Mouse (Mus musculus): ENCODE measurements at regions not wholly inside any gene's neighbourhood (a gene's known extent, or its start where the extent isn't known, plus 50 kb on each side); places are given as distances from the start of the nearest gene placed in this dataset.

GRCm38 (mm10) chr15:39998063-39998462 is 136.1 kb upstream of the 9330182O14Rik start:
- H3K4me3 ChIP-seq (ENCODE audit: low read depth, low read length): no peak overlapping the region
- H3K4me1 ChIP-seq (ENCODE audit: control insufficient read depth, insufficient read depth, low read length): no peaks in the 10 kb centered on the region
- H3K27me3 ChIP-seq (ENCODE audit: control insufficient read depth, insufficient read depth, low read length): no peaks in the 10 kb centered on the region
- 86% methylated on average over 5 of the region's 5 CpGs for WGBS
- no peak overlapping the region for H3K4me2 ChIP-seq (ENCODE audit: low read depth)
- H3K9me3 ChIP-seq (ENCODE audit: control insufficient read depth, low read length): no peaks in the 10 kb centered on the region
- ATAC-seq (ENCODE audit: insufficient read depth, low FRiP score, low TSS enrichment) (no peak), DNase-seq (ENCODE audit: low spot score) (no peak)
- no peak overlapping the region for H3K9ac ChIP-seq (ENCODE audit: low read length)
- no peaks in the 10 kb centered on the region for H3K36me3 ChIP-seq (ENCODE audit: control insufficient read depth, insufficient read depth, low read length)
- H3K27ac ChIP-seq (ENCODE audit: low read depth, low read length): no peak overlapping the region

DNA sequence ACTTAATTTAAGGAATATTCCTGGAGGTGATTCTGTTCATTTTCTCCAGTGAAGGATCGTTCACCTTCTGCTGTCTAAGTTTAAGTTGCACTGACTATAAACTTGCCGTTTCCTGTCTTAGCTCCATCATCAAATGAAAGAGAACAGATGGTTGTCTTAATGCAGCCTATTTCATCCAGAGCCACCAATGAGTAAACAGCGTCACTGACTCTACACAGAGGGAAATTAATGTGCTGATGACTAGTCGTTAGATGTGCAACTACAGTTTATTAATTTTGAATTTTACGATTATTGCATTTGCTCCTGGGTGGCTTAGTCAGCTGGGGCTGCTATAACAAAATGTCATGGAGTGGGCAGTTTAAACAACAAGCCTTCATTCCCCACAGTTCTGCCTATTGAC is 134.1 kb upstream of the 9330182O14Rik start:
- Histone ChIP-seq H3K27me3 (ENCODE audit: control insufficient read depth, insufficient read depth, low read length) (no peaks in the 10 kb centered on the region), H3K27ac (ENCODE audit: low read depth, low read length) (no peak overlapping the region), H3K4me2 (ENCODE audit: low read depth) (no peak overlapping the region), H3K9ac (ENCODE audit: low read length) (no peak overlapping the region), H3K4me3 (ENCODE audit: low read depth, low read length) (no peak overlapping the region), H3K9me3 (ENCODE audit: control insufficient read depth, low read length) (no peaks in the 10 kb centered on the region), H3K36me3 (ENCODE audit: control insufficient read depth, insufficient read depth, low read length) (no peaks in the 10 kb centered on the region), H3K4me1 (ENCODE audit: control insufficient read depth, insufficient read depth, low read length) (no peaks in the 10 kb centered on the region)
- no peak for ATAC-seq (ENCODE audit: insufficient read depth, low FRiP score, low TSS enrichment)
- no peak for DNase-seq (ENCODE audit: low spot score)
- WGBS: 79% methylated on average over 5 of the region's 5 CpGs

- no peaks in the 10 kb centered on the region for H3K9me3 ChIP-seq (ENCODE audit: control insufficient read depth, low read length)
- H3K36me3 ChIP-seq (ENCODE audit: control insufficient read depth, insufficient read depth, low read length): no peaks in the 10 kb centered on the region
- H3K4me2 ChIP-seq (ENCODE audit: low read depth): no peak overlapping the region
- no peak overlapping the region for H3K4me3 ChIP-seq (ENCODE audit: low read depth, low read length)
- no peaks in the 10 kb centered on the region for H3K4me1 ChIP-seq (ENCODE audit: control insufficient read depth, insufficient read depth, low read length)
- ATAC-seq (ENCODE audit: insufficient read depth, low FRiP score, low TSS enrichment): no peak
- no peak for DNase-seq (ENCODE audit: low spot score)
- no peak overlapping the region for H3K27ac ChIP-seq (ENCODE audit: low read depth, low read length)
- no peaks in the 10 kb centered on the region for H3K27me3 ChIP-seq (ENCODE audit: control insufficient read depth, insufficient read depth, low read length)
- no peak overlapping the region for H3K9ac ChIP-seq (ENCODE audit: low read length)
- WGBS: 71% methylated on average over 16 of the region's 16 CpGs
Observed at GRCm38 (mm10) chr15:40005096-40005495, 129.1 kb upstream of the 9330182O14Rik start.

DNA sequence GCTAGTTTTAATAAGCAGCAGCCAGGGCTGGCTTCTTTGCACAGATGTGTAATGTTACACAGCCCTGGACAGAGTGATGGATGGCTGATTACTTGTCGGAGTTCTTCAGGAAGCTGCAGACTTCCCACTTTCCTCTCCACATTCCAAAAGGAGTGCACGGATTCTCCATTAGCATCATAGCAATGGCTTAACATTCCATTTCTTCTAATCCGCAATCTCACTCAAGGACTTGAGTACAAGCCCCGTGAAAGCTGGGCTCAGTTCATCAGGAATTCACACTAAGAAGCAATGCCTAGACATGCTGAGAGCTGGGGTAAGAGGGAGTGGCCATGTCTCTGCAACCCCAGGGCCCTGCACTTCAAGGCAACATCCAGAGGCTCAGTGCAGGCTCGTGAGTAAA is 126.3 kb upstream of the 9330182O14Rik start:
- ATAC-seq (ENCODE audit: insufficient read depth, low FRiP score, low TSS enrichment): no peak
- no peak overlapping the region for H3K4me3 ChIP-seq (ENCODE audit: low read depth, low read length)
- no peaks in the 10 kb centered on the region for H3K27me3 ChIP-seq (ENCODE audit: control insufficient read depth, insufficient read depth, low read length)

DNA sequence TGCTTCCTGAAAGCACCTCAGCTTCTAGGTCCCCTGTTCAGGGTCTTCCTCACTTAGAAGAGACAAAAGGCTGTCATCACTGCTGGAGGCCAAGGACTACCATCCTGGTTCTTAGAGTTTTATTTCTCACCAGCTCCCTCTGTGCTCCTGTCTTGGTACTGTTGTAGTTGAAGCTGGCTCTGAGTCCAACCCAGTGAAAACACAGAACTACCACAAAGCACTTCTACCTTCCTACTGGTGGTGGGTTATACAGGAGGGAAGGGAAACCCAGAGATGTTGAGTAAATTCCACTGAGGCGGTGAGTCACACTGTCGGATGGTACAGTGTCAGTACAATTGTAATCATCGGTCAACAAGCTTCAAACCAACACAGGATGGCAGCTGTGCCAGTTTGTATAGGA is 120.3 kb upstream of the 9330182O14Rik start:
- no peak overlapping the region for H3K27ac ChIP-seq (ENCODE audit: low read depth, low read length)

More for the DNA sequence above, 126.3 kb upstream of the 9330182O14Rik start:
- H3K27ac ChIP-seq (ENCODE audit: low read depth, low read length): no peak overlapping the region
- no peak for DNase-seq (ENCODE audit: low spot score)
- H3K4me1 ChIP-seq (ENCODE audit: control insufficient read depth, insufficient read depth, low read length): no peaks in the 10 kb centered on the region
- H3K36me3 ChIP-seq (ENCODE audit: control insufficient read depth, insufficient read depth, low read length): no peaks in the 10 kb centered on the region
- H3K9me3 ChIP-seq (ENCODE audit: control insufficient read depth, low read length): no peaks in the 10 kb centered on the region
- 17% methylated on average over 5 of the region's 5 CpGs for WGBS
- H3K9ac ChIP-seq (ENCODE audit: low read length): no peak overlapping the region
- no peak overlapping the region for H3K4me2 ChIP-seq (ENCODE audit: low read depth)

GRCm38 (mm10) chr15:40017019-40017418 is 117.1 kb upstream of the 9330182O14Rik start:
- H3K4me2 ChIP-seq (ENCODE audit: low read depth): no peak overlapping the region
- H3K36me3 ChIP-seq (ENCODE audit: control insufficient read depth, insufficient read depth, low read length): no peaks in the 10 kb centered on the region
- WGBS: 93% methylated on average over 2 of the region's 2 CpGs
- no peak overlapping the region for H3K4me3 ChIP-seq (ENCODE audit: low read depth, low read length)
- H3K9me3 ChIP-seq (ENCODE audit: control insufficient read depth, low read length): no peaks in the 10 kb centered on the region
- H3K9ac ChIP-seq (ENCODE audit: low read length): no peak overlapping the region
- no peaks in the 10 kb centered on the region for H3K27me3 ChIP-seq (ENCODE audit: control insufficient read depth, insufficient read depth, low read length)
- no peak overlapping the region for H3K27ac ChIP-seq (ENCODE audit: low read depth, low read length)
- H3K4me1 ChIP-seq (ENCODE audit: control insufficient read depth, insufficient read depth, low read length): no peaks in the 10 kb centered on the region
- ATAC-seq (ENCODE audit: insufficient read depth, low FRiP score, low TSS enrichment) (no peak), DNase-seq (ENCODE audit: low spot score) (no peak)

More for the DNA sequence above, 120.3 kb upstream of the 9330182O14Rik start:
- Histone ChIP-seq H3K4me3 (ENCODE audit: low read depth, low read length) (no peak overlapping the region), H3K9ac (ENCODE audit: low read length) (no peak overlapping the region), H3K4me1 (ENCODE audit: control insufficient read depth, insufficient read depth, low read length) (no peaks in the 10 kb centered on the region), H3K36me3 (ENCODE audit: control insufficient read depth, insufficient read depth, low read length) (no peaks in the 10 kb centered on the region), H3K9me3 (ENCODE audit: control insufficient read depth, low read length) (no peaks in the 10 kb centered on the region), H3K27me3 (ENCODE audit: control insufficient read depth, insufficient read depth, low read length) (no peaks in the 10 kb centered on the region), H3K4me2 (ENCODE audit: low read depth) (no peak overlapping the region)
- 93% methylated on average over 3 of the region's 3 CpGs for WGBS
- DNase-seq (ENCODE audit: low spot score) (no peak), ATAC-seq (ENCODE audit: insufficient read depth, low FRiP score, low TSS enrichment) (no peak)

- DNase-seq (ENCODE audit: low spot score): no peak
- ATAC-seq (ENCODE audit: insufficient read depth, low FRiP score, low TSS enrichment): no peak
- 46% methylated on average over 6 of the region's 6 CpGs for WGBS
- Histone ChIP-seq H3K4me1 (ENCODE audit: control insufficient read depth, insufficient read depth, low read length) (no peaks in the 10 kb centered on the region), H3K4me3 (ENCODE audit: low read depth, low read length) (no peak overlapping the region), H3K27me3 (ENCODE audit: control insufficient read depth, insufficient read depth, low read length) (no peaks in the 10 kb centered on the region), H3K27ac (ENCODE audit: low read depth, low read length) (no peak overlapping the region), H3K36me3 (ENCODE audit: control insufficient read depth, insufficient read depth, low read length) (no peaks in the 10 kb centered on the region), H3K4me2 (ENCODE audit: low read depth) (no peak overlapping the region), H3K9me3 (ENCODE audit: control insufficient read depth, low read length) (no peaks in the 10 kb centered on the region), H3K9ac (ENCODE audit: low read length) (no peak overlapping the region)
Observed at GRCm38 (mm10) chr15:40017597-40017996, 116.6 kb upstream of the 9330182O14Rik start.

GRCm38 (mm10) chr15:40018047-40018791 is 115.9 kb upstream of the 9330182O14Rik start:
- 38% methylated on average over 12 of the region's 12 CpGs for WGBS
- Histone ChIP-seq H3K4me2 (ENCODE audit: low read depth) (no peak overlapping the region), H3K9me3 (ENCODE audit: control insufficient read depth, low read length) (no peaks in the 10 kb centered on the region), H3K4me1 (ENCODE audit: control insufficient read depth, insufficient read depth, low read length) (no peaks in the 10 kb centered on the region), H3K27ac (ENCODE audit: low read depth, low read length) (no peak overlapping the region), H3K4me3 (ENCODE audit: low read depth, low read length) (no peak overlapping the region), H3K9ac (ENCODE audit: low read length) (no peak overlapping the region), H3K36me3 (ENCODE audit: control insufficient read depth, insufficient read depth, low read length) (no peaks in the 10 kb centered on the region), H3K27me3 (ENCODE audit: control insufficient read depth, insufficient read depth, low read length) (no peaks in the 10 kb centered on the region)
- ATAC-seq (ENCODE audit: insufficient read depth, low FRiP score, low TSS enrichment): peak; percentile 23; the same call in 1 of the 2 replicates
- no peak for DNase-seq (ENCODE audit: low spot score)

- no peaks in the 10 kb centered on the region for H3K36me3 ChIP-seq (ENCODE audit: control insufficient read depth, insufficient read depth, low read length)
- no peak overlapping the region for H3K4me3 ChIP-seq (ENCODE audit: low read depth, low read length)
- no peaks in the 10 kb centered on the region for H3K4me1 ChIP-seq (ENCODE audit: control insufficient read depth, insufficient read depth, low read length)
- H3K27me3 ChIP-seq (ENCODE audit: control insufficient read depth, insufficient read depth, low read length): no peaks in the 10 kb centered on the region
- H3K9ac ChIP-seq (ENCODE audit: low read length): no peak overlapping the region
- WGBS: 37% methylated on average over 8 of the region's 8 CpGs
- DNase-seq (ENCODE audit: low spot score) (peak; percentile 34), ATAC-seq (ENCODE audit: insufficient read depth, low FRiP score, low TSS enrichment) (peak; percentile 74)
- H3K9me3 ChIP-seq (ENCODE audit: control insufficient read depth, low read length): no peaks in the 10 kb centered on the region
- H3K4me2 ChIP-seq (ENCODE audit: low read depth): no peak overlapping the region
- no peak overlapping the region for H3K27ac ChIP-seq (ENCODE audit: low read depth, low read length)
Observed at GRCm38 (mm10) chr15:40018792-40019151, 115.4 kb upstream of the 9330182O14Rik start.

Measured in neural tube, embryonic 11.5 days (tissue).